Mouse (Mus musculus) stomach, embryonic 16.5 days (tissue): Measurements from ENCODE around the gene Bfsp2. TPM values are rescaled to one million over a fixed set of nuclear protein-coding genes. Genes with fewer than 3 reads are reported as not detected.

ENCODE experiments used
- ATAC-seq: fragments of 200-750 bp; cut with Nextera tagmentation; 2 replicates; pipeline ENCODE4 v1.8.0; 2017; ENCODE audit warnings: moderate number of reproducible peaks, moderate TSS enrichment; ENCODE audit not compliant: insufficient read depth, low FRiP score
- H3K27ac ChIP-seq: fragments of 300-500 bp; sonication (generic); 2 replicates; pipeline ENCODE4 v1.5.1; 2014; ENCODE audit warnings: low read length
- H3K27me3 ChIP-seq: fragments of 300-500 bp; sonication (generic); 2 replicates; pipeline ENCODE4 v1.6.1; 2014; ENCODE audit warnings: low read length, control low read depth, mixed read lengths; ENCODE audit not compliant: control insufficient read depth, insufficient read depth
- H3K36me3 ChIP-seq: fragments of 300-500 bp; sonication (generic); 2 replicates; pipeline ENCODE4 v1.6.1; 2014; ENCODE audit warnings: low read length; ENCODE audit not compliant: control insufficient read depth, insufficient read depth
- H3K4me1 ChIP-seq: fragments of 300-500 bp; sonication (generic); 2 replicates; pipeline ENCODE4 v1.6.1; 2014; ENCODE audit warnings: low read length, control low read depth, mixed read lengths; ENCODE audit not compliant: control insufficient read depth, insufficient read depth
- H3K4me2 ChIP-seq: fragments of 300-500 bp; sonication (generic); 2 replicates; pipeline ENCODE4 v1.6.1; 2014; ENCODE audit warnings: low read depth, low read length, mixed read lengths
- H3K4me3 ChIP-seq: fragments of 300-500 bp; sonication (generic); replicated peaks from 2 replicates; pipeline ENCODE4 v1.5.1; 2014; ENCODE audit warnings: mild to moderate bottlenecking, low read length
- H3K9ac ChIP-seq: fragments of 300-500 bp; sonication (generic); 2 replicates; pipeline ENCODE4 v1.6.1; 2014; ENCODE audit warnings: low read length
- H3K9me3 ChIP-seq: fragments of 300-500 bp; sonication (generic); replicated peaks from 2 replicates; pipeline ENCODE4 v1.6.1; 2016; ENCODE audit warnings: low read length, control low read depth; ENCODE audit not compliant: control insufficient read depth
- WGBS: fragments of 180-500 bp; shearing (Covaris S2); extraction: QIAGEN DNeasy Blood & Tissue Kit; methylation state at CpG from one replicate; pipeline ENCODE4 v1.1.7; 2014; 5-methylcytosine and 5-hydroxymethylcytosine counted together
- polyA plus RNA-seq: library from polyadenylated mRNA; unstranded; fragments of >200 nt; fragmentation: Nextera tagmentation; extraction: Ambion mirVana; gene quantifications from 2 replicates; pipeline ENCODE4 v1.2.1, GENCODE M21; 2015

The Bfsp2 gene
- 0.72 and 0.85 TPM in 2 replicates for polyA plus RNA-seq

DNA sequence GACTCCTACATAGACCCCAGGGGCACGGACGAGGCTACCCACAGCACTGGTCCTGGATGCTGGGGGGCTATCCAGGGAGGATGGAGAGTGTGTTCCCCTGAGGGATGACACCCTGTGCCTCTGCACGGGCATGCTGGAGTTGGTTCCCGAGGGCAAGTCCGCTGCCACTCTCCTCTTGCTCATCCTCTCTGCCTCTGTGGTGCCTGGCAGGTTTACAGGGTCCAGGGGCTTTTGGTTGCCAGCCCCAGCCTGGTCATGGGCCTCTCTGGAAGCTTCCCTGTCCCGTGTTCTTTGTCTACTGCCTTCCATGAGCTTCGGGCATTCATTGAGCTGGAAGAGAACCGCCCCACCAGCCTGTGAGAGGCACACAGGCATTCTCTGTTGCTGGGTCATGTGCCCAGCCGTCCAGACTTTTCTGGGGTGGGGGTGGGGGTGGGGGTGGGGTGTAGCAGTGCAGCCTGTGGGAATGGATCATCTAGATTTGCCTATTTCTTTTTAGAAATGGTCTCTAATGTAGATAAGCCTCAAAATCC is at the start of gene Bfsp2:
Gene Bfsp2, minus strand, starts transcription at position 377 of the 533 bp plus-strand sequence.
- Histone ChIP-seq H3K4me1 (peaks cover 4% of the 10 kb centered on the region; the same call in 1 of the 2 replicates), H3K36me3 (no peaks in the 10 kb centered on the region), H3K9ac (no peak within 1 kb of the TSS), H3K4me3 (no peak within 1 kb of the TSS), H3K9me3 (no peaks in the 10 kb centered on the region), H3K27ac (no peak within 1 kb of the TSS), H3K27me3 (no peaks in the 10 kb centered on the region), H3K4me2 (no peak within 1 kb of the TSS)
- whole genome bisulfite sequencing: 77% methylated on average over 9 of the region's 9 CpGs
- no peak for ATAC-seq

DNA sequence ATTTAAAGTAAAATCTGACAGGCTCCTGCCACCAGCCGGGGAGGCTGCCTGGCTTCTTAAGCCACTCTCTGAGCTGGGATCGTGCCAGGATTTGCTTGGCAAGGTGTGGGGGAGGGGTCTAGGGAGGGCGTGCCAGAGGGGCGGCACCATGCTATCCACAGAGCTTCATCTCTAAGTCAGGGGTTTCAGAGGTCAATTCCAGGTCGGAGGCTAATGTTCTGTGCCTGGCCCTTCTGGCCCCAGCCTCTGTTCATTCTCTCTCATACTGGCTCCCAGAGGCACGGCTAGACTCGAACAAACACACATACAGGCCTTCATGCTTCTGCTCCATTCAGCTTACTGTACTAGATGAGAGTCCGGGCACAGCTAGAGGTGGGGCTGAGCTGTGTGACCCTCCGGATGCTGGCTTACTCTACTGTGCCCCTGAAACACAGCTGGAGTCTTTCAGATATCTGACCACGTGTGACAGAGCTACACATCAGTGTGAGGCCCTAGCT is 44.9 kb upstream of the Bfsp2 start:
- no peak; the same call in 1 of the 2 replicates for ATAC-seq
- no peak overlapping the region for H3K27ac ChIP-seq
- H3K9me3 ChIP-seq: no peaks in the 10 kb centered on the region
- H3K4me2 ChIP-seq: no peak overlapping the region
- no peaks in the 10 kb centered on the region for H3K4me1 ChIP-seq
- no peaks in the 10 kb centered on the region for H3K27me3 ChIP-seq
- 23% methylated on average over 10 of the region's 10 CpGs for WGBS
- H3K9ac ChIP-seq: no peak overlapping the region
- H3K36me3 ChIP-seq: no peaks in the 10 kb centered on the region
- H3K4me3 ChIP-seq: no peak overlapping the region

DNA sequence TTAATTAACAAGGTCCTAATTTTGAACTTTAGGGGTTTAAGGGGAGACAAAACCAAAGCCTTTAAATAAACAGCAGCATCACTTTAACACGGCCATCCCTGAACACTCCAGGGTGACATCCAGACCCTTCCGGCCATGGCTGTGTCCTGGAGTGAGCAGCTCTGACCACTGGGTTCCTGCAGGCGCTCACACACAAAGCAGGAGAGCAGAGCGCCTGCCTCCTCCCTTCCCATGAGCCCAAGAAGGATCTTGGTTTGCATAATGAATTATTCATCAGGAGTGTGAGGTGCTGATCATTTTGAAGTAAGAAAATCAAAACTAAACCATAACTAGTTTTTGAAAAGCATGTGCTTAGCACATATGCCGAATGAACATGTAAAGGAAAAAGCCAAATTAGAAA is 44.4 kb upstream of the Bfsp2 start:
- no peak overlapping the region for H3K4me2 ChIP-seq
- no peaks in the 10 kb centered on the region for H3K4me1 ChIP-seq
- H3K4me3 ChIP-seq: no peak overlapping the region
- H3K27ac ChIP-seq: no peak overlapping the region
- WGBS: 48% methylated on average over 5 of the region's 5 CpGs
- H3K36me3 ChIP-seq: no peaks in the 10 kb centered on the region
- H3K9ac ChIP-seq: no peak overlapping the region
- ATAC-seq: no peak
- H3K27me3 ChIP-seq: no peaks in the 10 kb centered on the region
- H3K9me3 ChIP-seq: no peaks in the 10 kb centered on the region

DNA sequence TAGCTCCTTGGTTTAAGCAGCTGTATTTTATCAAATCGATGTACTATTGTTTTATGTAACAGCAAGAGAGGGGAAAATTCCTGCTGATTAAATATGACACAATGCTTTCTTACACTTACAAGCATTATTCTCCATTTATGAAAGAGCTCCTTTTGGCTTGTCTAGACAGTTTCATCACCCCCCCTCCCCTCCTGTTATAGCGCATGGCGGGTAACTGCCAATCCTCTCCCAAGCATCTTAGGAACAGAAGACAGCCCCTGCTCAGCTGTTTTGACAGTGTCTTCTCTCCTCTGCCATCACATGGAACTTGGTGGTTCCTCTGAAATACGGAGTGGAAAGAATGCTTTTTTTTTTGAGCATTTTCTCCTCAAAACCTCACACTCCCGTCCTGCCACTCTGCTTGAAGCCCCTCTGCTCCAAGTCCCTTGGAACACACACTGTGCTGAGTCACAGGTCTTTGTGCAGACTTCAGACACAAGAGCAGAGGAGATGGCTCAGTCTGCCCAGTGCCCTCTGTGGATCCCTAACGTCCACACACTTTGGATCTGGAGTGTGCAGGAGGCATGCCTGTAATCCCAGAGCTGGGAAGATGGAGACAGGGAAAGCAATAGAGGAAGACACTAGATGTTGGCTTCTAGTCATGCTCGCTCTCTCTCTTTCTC is 43.7 kb upstream of the Bfsp2 start:
- Histone ChIP-seq H3K27me3 (no peaks in the 10 kb centered on the region), H3K27ac (no peak overlapping the region), H3K4me1 (no peaks in the 10 kb centered on the region), H3K9me3 (0 out of 2 replicates have a peak, but pooled peaks cover 2% of the 10 kb centered on the region), H3K36me3 (no peaks in the 10 kb centered on the region), H3K4me3 (no peak overlapping the region), H3K4me2 (no peak overlapping the region), H3K9ac (no peak overlapping the region)
- 54% methylated on average over 7 of the region's 7 CpGs for WGBS
- no peak for ATAC-seq

DNA sequence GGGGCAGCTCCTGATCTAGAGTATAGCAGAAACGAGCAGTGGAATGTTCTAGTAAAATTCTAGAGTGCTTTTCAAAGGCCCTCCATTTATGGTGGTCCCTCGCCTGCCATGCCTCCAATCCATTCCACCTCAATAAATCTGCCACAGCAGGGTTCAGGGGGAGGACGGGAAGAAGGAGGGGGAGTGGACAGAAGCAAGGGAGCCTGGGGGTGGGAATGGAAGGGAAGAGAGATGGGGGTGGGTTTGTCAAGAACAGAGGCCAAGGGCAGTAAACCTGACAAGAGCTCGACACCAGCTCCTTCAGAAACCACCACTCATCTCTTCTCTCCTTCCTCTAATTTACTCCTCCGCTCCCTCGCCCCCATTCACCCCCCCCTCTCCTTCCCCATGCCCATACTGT is 42.8 kb upstream of the Bfsp2 start:
- 54% methylated on average over 6 of the region's 6 CpGs for WGBS

DNA sequence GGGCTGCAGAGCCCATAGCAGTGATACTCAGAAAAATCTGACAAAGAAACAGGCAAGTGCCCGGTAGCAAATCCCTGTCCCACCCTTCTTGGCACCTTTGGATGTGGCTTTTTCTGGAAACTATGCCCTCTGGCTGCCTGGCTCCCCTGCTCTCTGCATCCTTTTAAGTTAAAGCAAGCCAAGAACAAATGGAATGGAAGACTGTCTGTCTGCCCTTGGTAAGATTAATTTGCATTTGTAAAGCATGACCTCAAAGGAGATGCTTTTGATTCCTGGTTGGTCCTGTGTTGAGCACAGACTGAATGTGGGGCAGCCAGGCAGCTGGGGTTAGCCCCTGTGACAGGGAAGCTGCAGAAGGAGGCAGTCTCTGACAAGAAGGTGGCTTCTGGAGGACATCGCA is 33.7 kb upstream of the Bfsp2 start:
- H3K4me2 ChIP-seq: no peak overlapping the region
- H3K4me3 ChIP-seq: no peak overlapping the region
- no peaks in the 10 kb centered on the region for H3K36me3 ChIP-seq
- WGBS: 69% methylated on average over 2 of the region's 2 CpGs
- ATAC-seq: no peak
- no peak overlapping the region for H3K9ac ChIP-seq
- no peaks in the 10 kb centered on the region for H3K27me3 ChIP-seq
- no peaks in the 10 kb centered on the region for H3K9me3 ChIP-seq
- H3K4me1 ChIP-seq: no peaks in the 10 kb centered on the region
- no peak overlapping the region for H3K27ac ChIP-seq

More for the DNA sequence above, 42.8 kb upstream of the Bfsp2 start:
- no peaks in the 10 kb centered on the region for H3K4me1 ChIP-seq
- H3K4me3 ChIP-seq: no peak overlapping the region
- no peak for ATAC-seq
- 0 out of 2 replicates have a peak, but pooled peaks cover 2% of the 10 kb centered on the region for H3K9me3 ChIP-seq
- H3K4me2 ChIP-seq: no peak overlapping the region
- no peak overlapping the region for H3K9ac ChIP-seq
- H3K27ac ChIP-seq: no peak overlapping the region
- no peaks in the 10 kb centered on the region for H3K36me3 ChIP-seq
- no peaks in the 10 kb centered on the region for H3K27me3 ChIP-seq

DNA sequence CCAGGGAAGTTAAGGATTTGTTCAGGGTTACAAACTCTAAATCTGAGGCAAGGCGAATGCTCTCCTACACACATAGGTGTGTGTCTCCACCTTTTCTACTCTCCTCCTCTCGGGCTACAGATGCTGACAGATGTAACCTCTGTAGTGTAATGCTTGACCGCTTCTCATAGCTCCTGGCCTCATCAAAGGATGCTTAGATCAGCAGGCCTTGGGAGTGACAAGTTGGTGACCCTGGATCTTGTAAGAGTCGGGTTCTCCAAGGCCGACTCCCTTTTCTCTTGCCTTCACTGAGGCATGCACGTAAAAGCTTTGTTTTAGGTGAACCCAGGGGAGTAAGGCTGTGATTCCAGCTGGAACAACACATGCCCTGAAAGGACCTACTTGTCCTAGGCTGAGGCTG is 32.0 kb upstream of the Bfsp2 start:
- H3K4me2 ChIP-seq: no peak overlapping the region

DNA sequence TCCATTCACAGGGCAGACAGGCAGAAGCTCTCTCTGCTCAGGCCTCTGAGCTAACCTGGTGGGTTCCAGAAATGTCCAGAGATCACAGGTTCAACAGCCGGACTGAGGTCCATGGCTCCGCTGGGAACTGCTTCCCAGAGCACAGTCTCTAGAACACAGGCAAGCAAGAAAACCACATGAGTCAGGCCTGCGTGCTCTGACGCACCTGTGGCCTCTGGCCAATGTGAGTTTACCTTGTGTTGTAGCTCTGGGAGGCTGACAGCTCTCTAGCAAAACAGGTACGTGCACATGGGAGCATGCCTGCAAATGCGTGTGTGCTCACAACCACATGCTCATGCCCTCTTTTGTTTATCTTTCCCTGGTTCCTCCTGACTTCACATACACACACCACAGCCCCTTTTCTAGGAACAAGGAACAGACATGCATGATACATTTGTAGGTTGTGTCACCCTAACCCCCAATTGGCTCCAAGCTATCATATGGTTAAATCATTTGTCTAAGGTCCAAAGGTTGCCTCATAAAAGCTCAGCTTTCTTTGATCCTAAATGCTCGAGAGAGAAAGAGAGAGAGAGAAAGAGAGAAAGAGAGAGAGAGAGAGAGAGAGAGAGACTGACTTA is 26.9 kb upstream of the Bfsp2 start:
- H3K36me3 ChIP-seq: no peaks in the 10 kb centered on the region
- 54% methylated on average over 7 of the region's 7 CpGs for WGBS
- peak; percentile 69 for ATAC-seq

More for the DNA sequence above, 32.0 kb upstream of the Bfsp2 start:
- no peaks in the 10 kb centered on the region for H3K9me3 ChIP-seq
- no peak overlapping the region for H3K27ac ChIP-seq
- H3K27me3 ChIP-seq: no peaks in the 10 kb centered on the region
- H3K9ac ChIP-seq: no peak overlapping the region
- no peaks in the 10 kb centered on the region for H3K36me3 ChIP-seq
- H3K4me3 ChIP-seq: no peak overlapping the region
- no peaks in the 10 kb centered on the region for H3K4me1 ChIP-seq
- WGBS: 76% methylated on average over 6 of the region's 6 CpGs
- no peak for ATAC-seq

DNA sequence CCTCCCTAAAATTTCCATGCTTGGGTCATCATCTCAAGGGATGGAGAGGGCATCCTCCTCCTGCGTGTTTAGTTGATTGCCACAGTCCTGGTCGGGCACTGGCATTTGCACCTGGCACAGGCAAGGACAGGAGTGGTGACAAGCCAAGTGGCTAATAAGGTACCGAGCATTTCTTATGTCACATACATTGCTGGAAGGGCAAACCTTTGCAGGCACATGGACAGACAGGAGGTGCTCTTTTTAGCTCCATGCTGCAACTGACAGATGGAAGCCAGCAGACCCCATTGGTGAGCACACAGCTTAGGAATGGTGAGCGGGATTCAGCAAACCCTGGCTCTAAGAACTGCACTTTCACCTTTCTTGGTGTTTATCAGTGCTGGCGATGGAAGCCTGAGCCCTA is 24.8 kb upstream of the Bfsp2 start:
- H3K4me1 ChIP-seq: peaks cover 7% of the 10 kb centered on the region; the same call in 1 of the 2 replicates
- H3K4me2 ChIP-seq: no peak overlapping the region
- H3K9ac ChIP-seq: no peak overlapping the region
- H3K9me3 ChIP-seq: 0 out of 2 replicates have a peak, but pooled peaks cover 3% of the 10 kb centered on the region
- no peak overlapping the region for H3K4me3 ChIP-seq
- WGBS: 67% methylated on average over 5 of the region's 5 CpGs
- no peaks in the 10 kb centered on the region for H3K36me3 ChIP-seq
- no peaks in the 10 kb centered on the region for H3K27me3 ChIP-seq
- H3K27ac ChIP-seq: no peak overlapping the region
- no peak for ATAC-seq

More for the DNA sequence above, 26.9 kb upstream of the Bfsp2 start:
- Histone ChIP-seq H3K9me3 (0 out of 2 replicates have a peak, but pooled peaks cover 3% of the 10 kb centered on the region), H3K4me3 (no peak overlapping the region), H3K9ac (no peak overlapping the region), H3K27ac (no peak overlapping the region), H3K4me2 (no peak overlapping the region), H3K4me1 (peaks cover 7% of the 10 kb centered on the region; the same call in 1 of the 2 replicates), H3K27me3 (no peaks in the 10 kb centered on the region)
